Mouse (Mus musculus) cerebellum, adult 11-12 months (tissue): ENCODE measurements at regions not wholly inside any gene's neighbourhood (a gene's known extent, or its start where the extent isn't known, plus 50 kb on each side); places are given as distances from the start of the nearest gene placed in this dataset.

Experiments used
- DNase-seq: peaks from one replicate; pipeline ENCODE4 v3.0.0; 2022

- peak; percentile 81 for DNase-seq
Observed at GRCm38 (mm10) chr11:114548658-114549057, 119.7 kb upstream of the Rpl38 start.

DNA sequence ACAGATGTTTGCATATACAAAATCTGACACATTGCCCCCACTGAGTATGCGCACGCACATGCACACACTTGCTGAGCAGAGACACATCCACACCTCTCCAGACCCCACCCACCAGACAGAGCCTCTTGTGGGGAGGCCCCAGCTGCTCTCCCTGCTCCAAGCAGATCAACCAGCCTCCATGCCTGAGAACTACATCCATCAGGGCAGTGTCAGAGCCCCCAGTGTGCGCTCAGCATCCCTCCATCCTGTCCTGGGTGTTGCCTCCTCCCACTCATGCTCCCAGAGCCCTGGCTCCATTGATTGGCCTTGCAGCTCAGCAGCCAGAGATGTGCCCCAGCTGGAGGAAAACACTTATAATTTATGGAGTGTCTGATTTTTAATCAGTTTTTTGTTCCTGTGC is 124.1 kb upstream of the Rpl38 start:
- no peak for DNase-seq

GRCm38 (mm10) chr11:114542167-114542566 is 126.2 kb upstream of the Rpl38 start:
- no peak for DNase-seq

GRCm38 (mm10) chr11:114540503-114540902 is 127.8 kb upstream of the Rpl38 start:
- no peak for DNase-seq

DNA sequence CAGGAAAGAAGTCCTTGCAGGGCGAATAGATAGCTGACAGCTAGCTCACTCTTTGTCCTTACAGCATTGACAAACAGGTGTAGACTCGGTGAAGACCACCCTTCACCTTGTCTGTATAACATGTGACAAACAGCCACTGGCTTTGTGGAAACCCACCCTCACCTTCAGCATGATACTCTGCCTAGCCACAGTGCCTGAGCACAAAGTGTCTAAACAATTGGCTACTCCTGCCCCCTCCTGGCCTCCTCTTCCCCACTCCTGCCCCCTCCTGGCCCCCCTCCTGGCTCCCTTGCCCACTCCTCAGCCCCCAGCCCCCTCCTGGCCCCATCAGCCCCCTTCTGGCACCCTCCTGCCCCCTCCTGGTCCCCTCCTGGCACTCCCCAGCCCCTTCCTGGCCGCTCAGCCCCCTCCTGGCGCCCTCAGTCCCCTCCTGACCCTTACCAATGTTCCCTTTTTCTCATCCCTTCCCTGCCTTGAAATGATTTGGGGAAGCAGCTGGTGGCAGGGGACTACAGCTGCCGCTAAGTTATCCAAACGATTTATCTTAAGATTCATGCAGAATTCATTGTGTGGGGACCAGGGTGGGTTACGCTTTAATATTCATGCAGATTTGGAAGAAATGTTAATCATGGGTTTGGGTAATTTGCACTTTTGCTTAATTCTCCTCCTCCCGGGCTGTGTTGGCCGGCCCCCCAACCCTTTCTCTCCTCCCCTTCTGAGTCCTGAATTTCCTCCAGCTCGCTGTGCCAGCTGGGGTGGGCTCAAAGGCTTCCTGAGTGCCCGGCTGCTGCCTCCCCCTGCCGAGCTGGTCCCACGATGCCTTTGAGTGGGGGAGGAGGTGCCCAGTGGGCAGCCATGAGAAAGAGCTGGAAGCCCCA is 131.5 kb upstream of the Rpl38 start:
- DNase-seq: no peak

- no peak for DNase-seq
Observed at GRCm38 (mm10) chr11:114535900-114536299, 132.4 kb upstream of the Rpl38 start.

DNA sequence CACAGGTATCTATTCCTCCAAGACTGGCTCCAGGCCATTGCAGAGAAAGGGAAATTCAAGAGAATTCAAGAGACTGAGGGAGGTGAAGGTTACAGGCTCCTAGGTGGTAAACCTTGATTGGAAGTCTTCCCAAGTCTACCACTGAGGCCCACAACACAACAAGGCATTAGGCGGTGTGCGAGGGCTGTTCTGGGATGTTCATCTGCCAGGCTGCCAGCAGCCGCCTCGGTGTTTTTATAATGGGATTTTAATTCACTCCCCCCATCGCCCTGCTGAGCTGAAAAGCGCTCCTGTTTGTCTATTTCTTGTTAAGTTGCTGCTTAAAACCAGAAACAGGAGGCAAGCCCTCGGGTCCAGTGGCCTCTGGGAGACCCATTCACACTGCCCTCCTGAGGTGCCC is 133.9 kb upstream of the Rpl38 start:
- no peak for DNase-seq

- no peak for DNase-seq
Observed at GRCm38 (mm10) chr11:114531241-114531765, 137.0 kb upstream of the Rpl38 start.

DNA sequence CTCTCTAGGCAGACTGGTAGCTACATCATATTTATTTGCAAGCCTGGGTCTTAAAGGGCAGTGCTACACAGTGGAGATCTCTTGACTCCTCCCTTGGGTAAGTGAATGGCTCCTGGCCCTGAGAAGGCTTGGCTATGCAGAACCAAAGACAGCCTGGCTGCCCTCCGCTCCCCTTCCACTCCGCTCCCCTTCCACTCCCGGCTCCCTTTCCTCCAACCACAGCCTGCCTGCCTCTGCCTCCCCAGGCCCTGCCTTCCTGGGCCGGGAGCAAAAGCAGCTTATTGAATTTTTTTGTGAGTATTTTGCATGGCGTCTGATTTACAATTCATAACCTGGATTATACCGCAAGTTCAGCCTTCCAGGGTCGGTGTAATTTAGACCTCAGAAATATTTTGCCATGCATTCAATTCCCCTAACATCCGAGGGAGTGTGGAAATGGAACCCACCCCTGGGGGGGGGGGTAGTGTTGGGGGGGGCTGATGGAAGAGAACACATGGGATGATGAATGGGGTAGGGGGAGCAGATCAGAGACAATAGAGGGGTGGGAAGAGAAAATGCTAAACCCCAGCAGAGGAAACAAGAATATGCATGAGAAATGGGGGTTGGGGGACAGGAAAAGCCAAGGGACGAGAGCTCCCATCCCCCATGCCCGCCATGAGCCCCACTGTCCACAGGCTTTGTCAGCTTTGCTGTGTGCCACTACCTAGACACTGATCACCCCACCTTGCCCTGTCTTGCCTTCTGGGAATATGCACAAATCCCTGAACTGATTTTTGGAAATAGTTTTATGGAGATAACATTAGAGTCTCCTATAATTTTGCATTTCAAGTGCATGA is 139.2 kb upstream of the Rpl38 start:
- DNase-seq: no peak

DNA sequence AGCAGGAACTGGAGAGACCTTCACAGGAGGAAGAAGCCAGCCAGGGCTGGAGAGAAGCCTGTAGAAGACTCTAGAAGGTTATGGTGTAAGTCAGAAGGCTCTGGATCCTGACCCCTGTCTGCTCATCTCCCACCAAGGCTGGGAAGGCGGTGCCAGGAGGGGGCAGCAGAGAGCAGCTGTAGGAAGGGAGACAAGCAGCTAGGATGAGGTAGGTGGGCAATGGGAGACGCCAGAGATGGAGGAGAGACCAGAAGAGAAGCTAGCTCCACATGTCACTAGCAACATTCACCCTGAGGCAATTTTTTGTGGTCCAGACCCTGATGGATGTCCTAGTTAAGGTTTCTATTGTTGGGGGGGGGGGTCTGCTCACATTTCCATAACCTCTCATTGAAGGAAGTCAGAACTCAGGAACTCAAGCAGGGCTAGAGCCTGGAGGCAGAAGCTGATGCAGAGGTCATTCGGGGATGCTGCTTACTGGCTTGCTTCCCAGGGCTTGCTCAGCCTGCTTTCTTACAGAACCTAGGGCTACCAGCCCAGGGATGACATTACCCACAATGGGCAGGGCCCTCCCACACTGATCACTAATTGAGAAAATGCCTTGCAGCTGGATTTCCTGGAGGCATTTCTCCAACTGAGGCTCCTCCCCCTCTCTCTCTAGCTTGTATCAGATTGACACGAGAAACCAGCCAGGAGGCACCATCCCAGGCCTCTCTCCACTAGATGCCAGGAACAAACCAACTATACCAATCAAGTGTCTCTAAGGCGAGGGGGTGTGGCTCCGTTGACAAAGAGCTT is 144.7 kb upstream of the Rpl38 start:
- DNase-seq: peak; percentile 49

GRCm38 (mm10) chr11:114515278-114515677 is 153.0 kb upstream of the Rpl38 start:
- DNase-seq: no peak

DNA sequence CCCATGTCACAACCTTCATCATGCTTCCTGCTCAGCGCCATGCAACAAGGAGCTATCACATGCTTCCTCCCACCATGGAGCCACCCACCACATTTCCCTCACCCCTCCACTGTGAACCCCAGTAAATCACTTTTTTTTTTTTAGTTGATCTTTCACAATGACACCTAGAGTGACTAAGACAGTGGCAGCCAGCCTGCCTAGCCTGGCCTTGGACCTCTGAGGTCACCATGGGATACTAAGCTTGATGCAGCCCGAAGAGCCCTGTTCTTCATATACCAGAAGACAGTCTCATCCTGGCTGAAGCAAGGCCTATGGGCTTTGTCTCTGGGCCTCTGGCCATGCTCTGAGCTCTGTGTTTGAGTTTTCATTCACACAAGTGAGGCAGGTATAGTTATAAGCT is 154.2 kb upstream of the Rpl38 start:
- no peak for DNase-seq

DNA sequence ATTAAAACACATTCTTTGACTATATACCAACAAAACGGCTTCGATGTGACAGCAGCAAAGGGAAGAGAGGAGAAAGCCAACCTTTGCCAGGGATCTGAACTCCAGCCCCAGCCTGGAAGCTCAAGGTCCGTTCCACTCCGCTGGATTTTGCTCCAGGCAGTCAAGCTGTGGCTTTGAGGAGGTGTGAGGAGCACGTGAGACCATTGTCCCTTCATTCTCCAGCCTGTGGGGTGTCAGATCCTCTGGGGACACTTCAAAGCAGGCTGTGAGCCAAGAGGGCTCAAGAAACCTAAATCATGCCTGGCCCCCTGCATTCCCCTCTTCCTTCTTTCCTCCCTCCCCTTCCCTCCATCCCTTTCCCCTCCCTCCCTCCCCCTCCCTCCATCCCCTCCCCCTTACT is 154.9 kb upstream of the Rpl38 start:
- no peak for DNase-seq

GRCm38 (mm10) chr11:114511994-114512393 is 156.3 kb upstream of the Rpl38 start:
- DNase-seq: no peak

GRCm38 (mm10) chr11:114502562-114502961 is 165.8 kb upstream of the Rpl38 start:
- DNase-seq: no peak

GRCm38 (mm10) chr11:114501869-114502540 is 166.3 kb upstream of the Rpl38 start:
- peak; percentile 94 for DNase-seq

DNA sequence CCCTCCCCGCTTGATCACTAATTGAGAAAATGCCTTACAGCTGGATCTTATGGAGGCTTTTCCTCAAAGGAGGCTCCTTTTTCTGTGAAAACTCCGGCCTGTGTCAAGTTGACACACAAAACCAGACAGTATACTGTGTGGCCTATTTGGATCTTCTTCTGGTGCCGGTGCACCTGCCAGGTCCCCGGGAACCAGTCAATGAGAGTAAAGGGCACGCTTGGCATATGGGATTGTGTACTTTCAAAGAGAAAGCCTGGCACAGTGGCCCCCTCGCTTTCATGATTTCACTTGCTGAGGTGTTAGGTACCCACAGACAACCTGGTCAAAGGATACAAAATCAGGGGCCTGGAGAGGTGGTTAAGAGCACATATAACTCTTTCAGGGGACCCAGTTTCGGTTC is 167.9 kb upstream of the Rpl38 start:
- peak; percentile 52 for DNase-seq

- peak; percentile 29 for DNase-seq
Observed at GRCm38 (mm10) chr11:114499665-114500064, 168.7 kb upstream of the Rpl38 start.

DNA sequence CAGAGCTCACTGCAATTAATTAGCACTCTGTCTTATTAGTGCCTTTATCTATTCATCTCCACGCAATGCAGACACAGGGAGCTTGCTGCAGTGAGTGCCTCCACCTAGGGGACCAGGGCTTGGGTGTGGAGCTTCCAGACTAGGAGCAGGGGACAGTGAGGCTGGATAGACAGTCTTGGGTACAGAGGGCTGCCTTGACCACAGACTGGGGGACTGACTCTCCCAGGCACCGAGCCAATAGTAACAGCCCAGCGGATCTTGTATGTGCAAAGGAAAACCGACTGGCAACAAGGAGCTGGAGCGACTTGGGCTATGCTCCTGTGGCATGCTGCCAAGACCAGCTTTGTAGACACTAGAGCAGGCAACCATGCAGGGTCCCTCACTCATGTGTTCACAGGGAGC is 172.8 kb upstream of the Rpl38 start:
- DNase-seq: peak; percentile 57

- peak; percentile 88 for DNase-seq
Observed at GRCm38 (mm10) chr11:114486455-114486854, 181.9 kb upstream of the Rpl38 start.

DNA sequence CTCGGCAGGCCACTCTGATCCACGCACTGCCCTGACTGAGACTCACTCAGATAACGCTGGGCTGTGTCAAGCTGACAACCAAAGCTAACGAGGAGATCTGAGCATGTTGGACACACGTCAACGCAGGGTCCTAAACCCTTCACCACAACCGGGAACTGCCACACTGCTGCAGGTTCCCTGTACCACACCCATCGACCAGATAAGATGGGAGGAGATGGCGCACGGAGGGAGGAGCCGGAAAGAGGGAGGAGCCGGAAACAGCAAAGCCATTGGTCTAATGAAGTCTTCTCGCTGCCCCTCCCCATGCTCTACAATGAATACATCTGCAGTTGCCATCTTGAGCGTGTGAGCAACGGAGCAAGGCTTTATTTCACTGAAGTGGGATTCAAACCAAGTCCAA is 182.9 kb upstream of the Rpl38 start:
- peak; percentile 59 for DNase-seq

GRCm38 (mm10) chr11:114484668-114484953 is 183.7 kb upstream of the Rpl38 start:
- no peak for DNase-seq
